Comparison of ENCODE assay signal across 24 mouse cellular contexts in the genomic region with DNA sequence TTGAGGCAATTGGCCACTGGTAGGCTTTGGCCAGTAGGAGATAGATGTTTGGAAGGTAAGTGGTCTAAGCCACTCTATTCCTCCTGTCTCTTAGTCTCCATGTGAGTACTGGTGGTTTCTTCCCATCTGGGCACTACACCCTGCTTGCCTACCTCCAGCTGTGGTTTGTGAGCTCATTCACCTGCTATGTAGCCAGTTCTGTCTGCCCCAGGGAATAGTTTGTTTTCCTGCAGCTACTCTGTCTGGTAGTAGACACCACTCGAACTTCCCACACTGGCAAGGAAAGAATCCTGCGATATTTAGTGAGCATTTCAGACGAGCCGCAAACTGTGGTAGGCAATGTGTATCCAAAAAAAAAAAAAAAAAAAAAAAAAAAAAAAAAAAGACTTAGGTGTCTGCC.
DNase-seq lines count a peak whose midpoint lies in the region; ATAC-seq and TF ChIP-seq lines count a peak whose summit lies in the region.
"Had no signal": no experiment of that assay in that cellular context is flagged by ENCODE, and none has a peak within 500 bp of the region (broad histone marks: within the 10 kb centered on the region; RNA-seq: fewer than 3 reads in every experiment).

No protein-coding gene starts in this region.

- no peak for TF ChIP-seq EP300 in heart, postnatal 0 days (IDR thresholded peaks at IDR 0.05; ENCODE audit: low read depth)

- H3K9ac ChIP-seq in heart, postnatal 0 days (replicated peaks; ENCODE audit: low read depth, low read length) = no peak overlapping the region
- no peak overlapping the region for H3K9ac ChIP-seq in ES-E14 (ENCODE audit: insufficient read depth, low read depth, low read length, poor library complexity, severe bottlenecking)
- H3K9ac ChIP-seq: embryonic facial prominence, embryonic 13.5 days; embryonic facial prominence, embryonic 15.5 days; forebrain, embryonic 13.5 days had no signal

- H3K4me1 ChIP-seq in heart, postnatal 0 days (ENCODE audit: control insufficient read depth, insufficient read depth) = peaks cover 9% of the 10 kb centered on the region; the same call in 1 of the 2 replicates
- peaks cover 0 to 4% of the 10 kb centered on the region in 2 experiments; a peak in 1 of 4 replicates for H3K4me1 ChIP-seq in ES-E14 (ENCODE audit: control insufficient read depth in 2 of 2, insufficient read depth in 2 of 2, low read length in 2 of 2, poor library complexity in 1 of 2)
- H3K4me1 ChIP-seq: embryonic facial prominence, embryonic 13.5 days; embryonic facial prominence, embryonic 15.5 days; forebrain, embryonic 13.5 days had no signal

- intact Hi-C loops in heart, postnatal 10 days (cut with DNase I) = no loop called here

- in situ Hi-C loops in ES-E14 (cut with MboI; ENCODE audit: low sequenced_read_pairs in 2 of 2, unreplicated experiment in 2 of 2) = no loop called here

- TF ChIP-seq CTCF in heart, postnatal 0 days (IDR thresholded peaks at IDR 0.05; ENCODE audit: low read depth) = no peak

- no peaks in the 10 kb centered on the region for H3K36me3 ChIP-seq in heart, postnatal 0 days (replicated peaks; ENCODE audit: control insufficient read depth, insufficient read depth, low read length)
- no peaks in the 10 kb centered on the region for H3K36me3 ChIP-seq in ES-E14 (ENCODE audit: control insufficient read depth, insufficient read depth, low read length, poor library complexity, severe bottlenecking)
- H3K36me3 ChIP-seq: embryonic facial prominence, embryonic 13.5 days; embryonic facial prominence, embryonic 15.5 days had no signal

- H3K4me2 ChIP-seq in heart, postnatal 0 days (ENCODE audit: low read depth, low read length) = no peak overlapping the region
- H3K4me2 ChIP-seq: embryonic facial prominence, embryonic 13.5 days; embryonic facial prominence, embryonic 15.5 days; forebrain, embryonic 13.5 days had no signal

- H3K27ac ChIP-seq in heart, postnatal 0 days (ENCODE audit: low read depth) = no peak overlapping the region
- no peak overlapping the region for H3K27ac ChIP-seq in ES-E14 (ENCODE audit: insufficient read depth, low read depth, low read length, poor library complexity, severe bottlenecking)
- H3K27ac ChIP-seq: embryonic facial prominence, embryonic 13.5 days; embryonic facial prominence, embryonic 15.5 days; forebrain, embryonic 13.5 days had no signal

- no peak for ATAC-seq in heart, postnatal 0 days (ENCODE audit: insufficient read depth, low read depth)
- ATAC-seq: activated CD4-positive, CD25-positive, alpha-beta regulatory T cell, adult 4 months; CD4-positive, CD25-positive, alpha-beta regulatory T cell, adult 4 months; forebrain, embryonic 13.5 days; forebrain, embryonic 16.5 days had no signal

- H3K27me3 ChIP-seq in heart, postnatal 0 days (ENCODE audit: control insufficient read depth, insufficient read depth, low read length) = no peaks in the 10 kb centered on the region
- H3K27me3 ChIP-seq: CH12.LX; embryonic facial prominence, embryonic 13.5 days; embryonic facial prominence, embryonic 15.5 days; forebrain, embryonic 13.5 days had no signal

- H3K9me3 ChIP-seq in heart, postnatal 0 days (replicated peaks; ENCODE audit: control insufficient read depth, low read length) = no peaks in the 10 kb centered on the region
- no peaks in the 10 kb centered on the region for H3K9me3 ChIP-seq in ES-E14 (ENCODE audit: control insufficient read depth, insufficient read depth, low read depth, low read length)
- H3K9me3 ChIP-seq: embryonic facial prominence, embryonic 13.5 days; embryonic facial prominence, embryonic 15.5 days had no signal

- peak; percentile 3 for DNase-seq in heart, postnatal 0 days (ENCODE audit: low spot score)
- no peak for DNase-seq in heart, postnatal 10 days
- no peak for DNase-seq in ES-E14 (ENCODE audit: low read depth, low spot score)
- peak; percentile 33 for DNase-seq in fibroblast of lung, adult 2 months (ENCODE audit: low read depth)
- no peak for DNase-seq in adrenal gland, adult 8-10 months
- DNase-seq in thymus, postnatal 10 days (ENCODE audit: low spot score in 2 of 2) = no peak
- DNase-seq: adrenal gland, postnatal 10 days; adrenal gland, postnatal 25 days; B cell, adult 2 months; cerebellum, adult 11 months; cerebellum, adult 18-20 months; cerebellum, adult 8-10 months; cerebellum, adult 9-11 months; cerebellum, postnatal 14 days; cerebellum, postnatal 36 days; embryo, embryonic 11 days had no signal

- H3K4me3 ChIP-seq in heart, postnatal 0 days (ENCODE audit: low read depth, low read length) = no peak overlapping the region
- H3K4me3 ChIP-seq in ES-E14 (ENCODE audit: insufficient read depth in 1 of 2, low read depth in 1 of 2, low read length in 2 of 2, poor library complexity in 1 of 2, severe bottlenecking in 1 of 2) = no peak overlapping the region
- H3K4me3 ChIP-seq: embryonic facial prominence, embryonic 13.5 days; embryonic facial prominence, embryonic 15.5 days; erythroblast, embryonic 14.5 days; forebrain, embryonic 13.5 days had no signal

- WGBS in heart, postnatal 0 days = 80% methylated on average over 4 of the region's 4 CpGs

TF ChIP-seq in ES-E14, 5 proteins besides CTCF, POLR2A, EP300 and RAD21:
- no peak for TF ChIP-seq HCFC1 (IDR thresholded peaks at IDR 0.05; ENCODE audit: borderline replicate concordance, insufficient read depth, low read length)
- peak; percentile 67; the same call in 1 of the 2 replicates for TF ChIP-seq ZNF384 (IDR thresholded peaks at IDR 0.05; ENCODE audit: low read depth, low read length)

Comparison
In these comparisons a context has a peak if more than half of its experiments do, and no peak if none do; other contexts are left out.
1. DNase-seq: peak in heart, postnatal 0 days (single experiment) and fibroblast of lung, adult 2 months (single experiment); none in heart, postnatal 10 days (0 of 2), ES-E14 (single experiment), adrenal gland, adult 8-10 months (single experiment) and thymus, postnatal 10 days (0 of 2).